Mouse (Mus musculus) heart, postnatal 0 days (tissue): Measurements from ENCODE around the gene Igfbp1. TPM values are rescaled to one million over a fixed set of nuclear protein-coding genes. Genes with fewer than 3 reads are reported as not detected.

Experiments
- ATAC-seq: fragments of 200-750 bp; cut with Nextera tagmentation; 2 replicates; pipeline ENCODE4 v1.8.0; 2017; ENCODE audit warnings: low read depth, moderate number of reproducible peaks, moderate library complexity; ENCODE audit not compliant: insufficient read depth
- DNase-seq: peaks from one replicate; pipeline ENCODE4 v3.0.0-alpha.2; 2016; ENCODE audit warnings: low spot score
- H3K27ac ChIP-seq: fragments of 300-500 bp; sonication (generic); 2 replicates; pipeline ENCODE4 v1.5.1; 2014; ENCODE audit warnings: low read depth, mild to moderate bottlenecking
- H3K27me3 ChIP-seq: fragments of 300-500 bp; sonication (generic); 2 replicates; pipeline ENCODE4 v1.6.1; 2014; ENCODE audit warnings: low read length, mixed read lengths; ENCODE audit not compliant: control insufficient read depth, insufficient read depth
- H3K36me3 ChIP-seq: fragments of 300-500 bp; sonication (generic); replicated peaks from 2 replicates; pipeline ENCODE4 v1.6.1; 2014; ENCODE audit warnings: low read length, mixed read lengths; ENCODE audit not compliant: control insufficient read depth, insufficient read depth
- H3K4me1 ChIP-seq: fragments of 300-500 bp; sonication (generic); 2 replicates; pipeline ENCODE4 v1.6.1; 2014; ENCODE audit warnings: antibody characterized with exemption; ENCODE audit not compliant: control insufficient read depth, insufficient read depth
- H3K4me2 ChIP-seq: fragments of 300-500 bp; sonication (generic); 2 replicates; pipeline ENCODE4 v1.6.1; 2014; ENCODE audit warnings: low read depth, mild to moderate bottlenecking, low read length, moderate library complexity
- H3K4me3 ChIP-seq: fragments of 300-500 bp; sonication (generic); 2 replicates; pipeline ENCODE4 v1.5.1; 2014; ENCODE audit warnings: low read depth, low read length
- H3K9ac ChIP-seq: fragments of 300-500 bp; sonication (generic); replicated peaks from 2 replicates; pipeline ENCODE4 v1.6.1; 2014; ENCODE audit warnings: low read depth, low read length, mixed read lengths
- H3K9me3 ChIP-seq: fragments of 300-500 bp; sonication (generic); replicated peaks from 2 replicates; pipeline ENCODE4 v1.6.1; 2016; ENCODE audit warnings: low read length; ENCODE audit not compliant: control insufficient read depth
- CTCF ChIP-seq: IDR thresholded peaks from 2 replicates; pipeline ENCODE4 v1.5.1; 2016; ENCODE audit warnings: antibody characterized with exemption, control low read depth, low read depth
- EP300 ChIP-seq: IDR thresholded peaks from 2 replicates; pipeline ENCODE4 v1.6.1; 2016; ENCODE audit warnings: antibody characterized with exemption, low read depth
- WGBS: fragments of 180-500 bp; shearing (Covaris S2); extraction: QIAGEN DNeasy Blood & Tissue Kit; methylation state at CpG from one replicate; pipeline ENCODE4 v1.1.7; 2014; 5-methylcytosine and 5-hydroxymethylcytosine counted together
- polyA plus RNA-seq: library from polyadenylated mRNA; unstranded; fragments of >200 nt; fragmentation: Nextera tagmentation; extraction: Ambion mirVana; gene quantifications from 2 replicates; pipeline ENCODE4 v1.2.1, GENCODE M21; 2015
- total RNA-seq: library from RNA; depleted of rRNA; stranded (reverse); fragments of >200 nt; gene quantifications from 2 replicates; pipeline ENCODE4 v1.2.3, GENCODE M21; 2014; ENCODE audit warnings: low replicate concordance; rRNA removed

Gene Igfbp1
- total RNA-seq (2.7 and 10.6 TPM in 2 replicates), polyA plus RNA-seq (not detected in 2 replicates)

DNA sequence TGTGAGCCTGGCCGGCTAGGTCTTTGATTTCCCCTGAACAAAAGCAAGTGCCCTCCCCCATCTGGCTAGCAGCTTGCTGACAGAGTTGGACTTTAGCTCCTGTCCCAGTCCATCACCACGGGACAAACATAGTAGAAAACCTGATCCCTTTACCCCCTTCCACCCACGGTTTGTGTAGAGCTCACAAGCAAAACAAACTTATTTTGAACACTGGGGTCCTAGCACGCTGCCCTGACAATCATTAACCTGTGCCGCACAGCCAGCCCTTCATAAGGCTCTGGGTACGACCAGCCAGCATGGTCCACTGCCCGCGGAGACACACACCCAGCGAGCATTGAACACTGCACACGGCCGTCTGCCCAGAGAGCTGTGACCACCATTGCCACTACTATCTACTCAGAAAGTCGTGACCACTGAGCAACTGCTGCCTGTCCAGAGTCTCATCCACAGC lies at the start of gene Igfbp1:
Gene Igfbp1, plus strand, starts transcription at position 292 of the 451 bp plus-strand sequence.
- Histone ChIP-seq H3K27ac (no peak within 1 kb of the TSS), H3K36me3 (no peaks in the 10 kb centered on the region), H3K4me2 (no peak within 1 kb of the TSS), H3K9ac (no peak within 1 kb of the TSS), H3K9me3 (peaks cover 4% of the 10 kb centered on the region), H3K27me3 (no peaks in the 10 kb centered on the region), H3K4me1 (no peaks in the 10 kb centered on the region), H3K4me3 (no peak within 1 kb of the TSS)
- ATAC-seq (no peak), DNase-seq (no peak)
- TF ChIP-seq CTCF = no peak
- no peak for TF ChIP-seq EP300
- 75% methylated on average over 12 of the region's 12 CpGs for WGBS

DNA sequence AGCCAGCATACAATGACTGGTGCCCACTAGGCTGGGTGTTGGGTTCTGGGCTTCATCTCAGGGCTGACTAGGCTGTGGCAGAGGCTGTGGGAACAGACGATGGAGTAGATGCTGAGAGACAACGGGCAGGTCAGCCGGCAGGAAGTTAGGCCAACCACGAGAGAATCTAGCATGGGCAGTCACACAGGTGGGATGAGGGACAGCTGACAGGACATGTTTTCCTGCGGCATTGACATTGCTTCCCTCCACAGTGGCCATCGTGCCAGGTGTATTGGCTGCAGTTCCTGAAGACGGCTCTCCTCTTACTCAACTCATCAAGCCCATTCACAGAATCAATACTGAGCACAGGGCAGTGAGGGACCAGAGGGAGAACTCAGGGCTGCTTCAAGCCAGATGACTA lies 49.6 kb upstream of the Igfbp1 start:
- DNase-seq = no peak
- no peaks in the 10 kb centered on the region for H3K9me3 ChIP-seq
- TF ChIP-seq EP300 = no peak
- TF ChIP-seq CTCF = no peak
- no peaks in the 10 kb centered on the region for H3K36me3 ChIP-seq
- H3K27me3 ChIP-seq = no peaks in the 10 kb centered on the region
- no peak overlapping the region for H3K27ac ChIP-seq
- 84% methylated on average over 7 of the region's 7 CpGs for WGBS
- H3K4me1 ChIP-seq = no peaks in the 10 kb centered on the region
- H3K4me3 ChIP-seq = no peak overlapping the region
- ATAC-seq = no peak
- H3K9ac ChIP-seq = no peak overlapping the region
- no peak overlapping the region for H3K4me2 ChIP-seq

GRCm38 (mm10) chr11:7149471-7149870 lies 48.1 kb upstream of the Igfbp1 start:
- Histone ChIP-seq H3K9ac (no peak overlapping the region), H3K4me2 (no peak overlapping the region), H3K27ac (no peak overlapping the region; the same call in 1 of the 2 replicates), H3K9me3 (no peaks in the 10 kb centered on the region), H3K4me3 (no peak overlapping the region), H3K27me3 (no peaks in the 10 kb centered on the region), H3K36me3 (no peaks in the 10 kb centered on the region), H3K4me1 (no peaks in the 10 kb centered on the region)
- WGBS = 65% methylated on average over 7 of the region's 7 CpGs
- no peak for ATAC-seq
- TF ChIP-seq EP300 = no peak
- DNase-seq = no peak

GRCm38 (mm10) chr11:7150511-7150910 lies 47.1 kb upstream of the Igfbp1 start:
- H3K4me1 ChIP-seq = no peaks in the 10 kb centered on the region
- ATAC-seq (no peak), DNase-seq (no peak)
- no peaks in the 10 kb centered on the region for H3K27me3 ChIP-seq
- no peak overlapping the region for H3K9ac ChIP-seq
- H3K4me3 ChIP-seq = no peak overlapping the region
- no peak for TF ChIP-seq CTCF
- TF ChIP-seq EP300 = no peak
- 91% methylated on average over 8 of the region's 8 CpGs for WGBS
- H3K27ac ChIP-seq = no peak overlapping the region
- H3K36me3 ChIP-seq = no peaks in the 10 kb centered on the region
- H3K4me2 ChIP-seq = no peak overlapping the region
- H3K9me3 ChIP-seq = no peaks in the 10 kb centered on the region

GRCm38 (mm10) chr11:7152371-7152770 lies 45.2 kb upstream of the Igfbp1 start:
- H3K4me3 ChIP-seq = no peak overlapping the region
- no peaks in the 10 kb centered on the region for H3K9me3 ChIP-seq
- WGBS = 87% methylated on average over 12 of the region's 12 CpGs
- H3K4me2 ChIP-seq = no peak overlapping the region
- no peak for TF ChIP-seq EP300
- no peak for TF ChIP-seq CTCF
- no peak overlapping the region for H3K9ac ChIP-seq
- H3K36me3 ChIP-seq = no peaks in the 10 kb centered on the region
- ATAC-seq (no peak), DNase-seq (no peak)
- no peak overlapping the region for H3K27ac ChIP-seq
- no peaks in the 10 kb centered on the region for H3K4me1 ChIP-seq
- H3K27me3 ChIP-seq = no peaks in the 10 kb centered on the region

DNA sequence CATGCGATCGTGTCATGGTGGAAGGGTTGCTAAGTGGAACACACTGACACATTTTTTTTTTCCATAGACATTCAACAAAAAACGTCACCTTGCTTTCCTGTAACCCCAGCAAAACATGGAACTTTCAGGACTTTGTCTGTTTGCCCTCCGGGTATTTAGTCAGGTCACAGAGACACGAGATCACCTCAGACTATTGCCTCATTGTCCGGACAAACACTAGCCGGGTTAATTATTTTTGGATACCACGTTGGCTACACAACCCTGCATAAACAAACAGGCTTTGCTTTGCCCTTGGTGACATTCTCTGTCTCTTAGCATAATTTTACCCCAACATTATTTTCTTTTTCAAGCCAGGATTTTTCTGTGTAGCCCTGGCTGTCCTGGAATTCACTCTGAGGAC lies 44.5 kb upstream of the Igfbp1 start:
- H3K9me3 ChIP-seq = no peaks in the 10 kb centered on the region
- ATAC-seq = no peak
- no peak overlapping the region for H3K4me3 ChIP-seq
- no peak for TF ChIP-seq EP300
- TF ChIP-seq CTCF = no peak
- no peaks in the 10 kb centered on the region for H3K27me3 ChIP-seq
- H3K9ac ChIP-seq = no peak overlapping the region
- no peak for DNase-seq
- no peak overlapping the region for H3K4me2 ChIP-seq
- 78% methylated on average over 8 of the region's 8 CpGs for WGBS
- no peaks in the 10 kb centered on the region for H3K4me1 ChIP-seq
- H3K27ac ChIP-seq = no peak overlapping the region
- H3K36me3 ChIP-seq = no peaks in the 10 kb centered on the region
